Mouse (Mus musculus) lung, adult 2 months (tissue): ENCODE measurements at regions not wholly inside any gene's neighbourhood (a gene's known extent, or its start where the extent isn't known, plus 50 kb on each side); places are given as distances from the start of the nearest gene placed in this dataset.

ENCODE experiments used
- CTCF ChIP-seq: fragments of 200-500 bp; IDR thresholded peaks from 2 replicates; pipeline ENCODE4 v1.5.1; 2011; ENCODE audit warnings: mild to moderate bottlenecking, low read length, control low read depth; ENCODE audit not compliant: insufficient read depth
- POLR2A ChIP-seq: fragments of 200-500 bp; IDR thresholded peaks from 2 replicates; pipeline ENCODE4 v1.6.1; 2011; ENCODE audit warnings: low read depth, mild to moderate bottlenecking, control low read depth, low read length, borderline replicate concordance; ENCODE audit errors: extremely low read depth

- TF ChIP-seq CTCF (no peak), POLR2A (no peak)
Measured at GRCm38 (mm10) chr10:96337088-96337666, 200.8 kb downstream of the Gm5426 start.
